Mouse (Mus musculus) megakaryocyte, adult 5-6 weeks (primary cell): ENCODE measurements around the gene Eno4. TPM values are rescaled to one million over a fixed set of nuclear protein-coding genes. Genes with fewer than 3 reads are reported as not detected.

Experiments
- ATAC-seq: 2 replicates; pipeline ENCODE4 v1.8.0; 2016; ENCODE audit warnings: mild to moderate bottlenecking, inconsistent platforms; ENCODE audit not compliant: poor library complexity, severe bottlenecking
- total RNA-seq, 2 experiments: library from RNA; stranded (forward) in 1 of 2; stranded (reverse) in 1 of 2; fragments of 153-499, 151-499 nt in 1 of 2; fragments of 221-1000, 200-1000 nt in 1 of 2; gene quantifications; 2 replicates each; pipeline versions ENCODE4 v1.2.3 to v1.2.4; 2015 to 2017

The Eno4 gene
- total RNA-seq, 2 experiments from 2014 or later: not detected

- no peak for ATAC-seq
Observed at GRCm38 (mm10) chr19:58970826-58971225, 27.6 kb downstream of the Eno4 start.

GRCm38 (mm10) chr19:58974126-58974525, 30.9 kb downstream of the Eno4 start:
- no peak for ATAC-seq

DNA sequence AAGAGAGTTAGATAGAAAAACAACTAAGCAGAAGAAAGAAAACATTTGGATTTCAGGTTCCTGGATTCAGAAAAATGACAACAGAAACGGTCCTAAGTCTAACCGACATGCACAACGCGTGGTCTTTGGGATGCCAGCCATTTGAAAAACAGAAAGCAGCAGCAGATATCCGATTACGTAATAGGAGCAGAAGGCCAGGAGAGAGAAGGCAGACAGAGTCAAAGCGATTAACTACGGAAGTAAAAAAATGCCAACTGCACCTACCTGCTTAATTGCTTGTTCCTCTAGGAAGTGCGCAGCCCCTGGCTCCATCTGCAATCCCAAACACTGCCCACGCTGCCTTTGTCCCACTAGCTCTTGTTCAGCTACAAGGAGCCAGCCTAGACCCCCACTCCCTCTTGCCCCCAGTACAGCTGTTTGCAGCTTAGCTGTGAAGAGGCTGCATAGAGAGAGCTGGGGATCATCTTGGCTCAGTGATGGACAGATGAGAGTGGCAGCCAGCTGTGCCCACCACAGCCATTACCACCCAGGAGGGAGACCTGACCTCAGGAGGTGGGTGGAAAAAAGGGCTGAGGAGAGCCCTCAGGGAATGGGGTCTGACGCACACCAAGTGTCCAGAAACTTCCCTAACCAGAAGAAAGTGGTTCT, 32.1 kb downstream of the Eno4 start:
- ATAC-seq: no peak

GRCm38 (mm10) chr19:58978401-58979171, 35.4 kb downstream of the Eno4 start:
- peak; percentile 96 for ATAC-seq

GRCm38 (mm10) chr19:58979436-58980055, 36.3 kb downstream of the Eno4 start:
- ATAC-seq: no peak

- ATAC-seq: no peak
Observed at GRCm38 (mm10) chr19:58980056-58980440, 36.8 kb downstream of the Eno4 start.

DNA sequence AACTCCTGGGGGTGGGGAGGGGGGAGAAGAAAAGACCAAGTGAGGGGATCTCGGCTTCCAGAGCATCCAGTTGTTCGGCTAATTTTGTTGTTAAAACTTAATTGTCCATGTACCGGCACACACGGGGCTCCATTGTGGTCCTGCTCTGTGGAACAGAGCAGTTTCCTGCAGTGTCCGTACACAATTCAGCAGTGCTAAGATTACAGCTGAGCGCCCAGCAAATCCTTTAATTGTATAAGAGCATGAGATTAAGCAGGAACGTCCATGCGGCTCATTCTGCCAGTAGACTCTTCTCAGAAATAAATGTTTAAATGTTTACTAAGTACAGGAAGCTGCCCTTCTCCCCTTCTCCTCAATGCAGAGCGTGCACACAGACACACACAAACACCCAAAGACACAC, 38.3 kb downstream of the Eno4 start:
- no peak for ATAC-seq

DNA sequence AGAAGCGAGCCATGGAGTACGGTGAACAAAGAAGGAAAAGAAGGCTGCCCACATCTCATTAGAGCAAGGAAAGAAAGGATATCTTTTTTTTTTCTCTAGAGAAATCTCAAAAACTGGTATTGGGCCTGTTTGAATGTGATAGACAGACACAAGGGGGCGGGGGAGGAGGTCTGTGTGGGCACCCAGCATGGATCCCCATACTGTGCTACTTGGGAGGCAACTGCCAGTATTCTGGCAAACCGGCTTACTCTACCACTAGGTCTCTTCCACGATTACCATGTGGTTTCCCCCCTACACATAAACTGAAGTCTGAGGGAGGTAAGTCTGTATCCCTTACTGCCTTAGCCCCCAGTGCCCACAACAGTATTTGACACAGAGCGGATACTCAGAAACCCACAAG, 59.6 kb downstream of the Eno4 start:
- ATAC-seq: no peak

GRCm38 (mm10) chr19:59006577-59007340, 63.5 kb downstream of the Eno4 start:
- ATAC-seq: no peak

DNA sequence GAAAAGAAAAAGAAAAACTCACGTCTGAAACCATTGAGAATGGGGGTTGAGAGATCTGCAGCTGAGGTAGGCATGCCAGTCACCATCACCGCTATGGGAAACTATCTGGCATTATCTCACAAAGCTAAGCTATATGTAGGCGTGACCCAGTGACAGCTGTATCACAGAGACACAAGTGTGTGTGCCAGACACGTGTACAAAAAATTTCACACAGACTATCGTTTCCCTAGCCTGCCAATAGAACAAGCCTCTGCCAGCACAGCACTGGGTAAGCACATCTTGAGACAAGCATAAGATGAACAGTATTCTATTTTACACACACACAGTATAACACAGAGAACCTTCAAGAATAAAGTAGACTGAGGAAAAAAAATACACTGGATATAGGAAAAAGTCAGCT, 67.6 kb downstream of the Eno4 start:
- ATAC-seq: no peak

Other genes starting within 250 kb of the Eno4 start
- gene Pnliprp1, start 214.5 kb upstream of the Eno4 start, total RNA-seq (2015): not detected in 2 replicates
- not detected in 2 replicates for gene Pnliprp1, start 214.5 kb upstream of the Eno4 start, total RNA-seq (2017)
- gene Pnliprp2, start 183.7 kb upstream of the Eno4 start, total RNA-seq (2015): not detected in 2 replicates
- not detected in 2 replicates for gene Pnliprp2, start 183.7 kb upstream of the Eno4 start, total RNA-seq (2017)
- not detected in 2 replicates for gene 1700019N19Rik, start 149.0 kb upstream of the Eno4 start, total RNA-seq (2015)
- not detected in 2 replicates for gene 1700019N19Rik, start 149.0 kb upstream of the Eno4 start, total RNA-seq (2017)
- gene Hspa12a, start 229 bp downstream of the Eno4 start, total RNA-seq (2015): 0.62 and 0.75 TPM in 2 replicates
- gene Hspa12a, start 229 bp downstream of the Eno4 start, total RNA-seq (2017): 0.16 and 0.48 TPM in 2 replicates
- gene Shtn1, start 132.7 kb downstream of the Eno4 start, total RNA-seq (2015): 5.9 and 6.4 TPM in 2 replicates
- gene Shtn1, start 132.7 kb downstream of the Eno4 start, total RNA-seq (2017): 6.9 and 8.1 TPM in 2 replicates
- not detected in 2 replicates for gene Vax1, start 226.6 kb downstream of the Eno4 start, total RNA-seq (2015)
- not detected in 2 replicates for gene Vax1, start 226.6 kb downstream of the Eno4 start, total RNA-seq (2017)